Mouse (Mus musculus) heart, embryonic 14.5 days (tissue): ENCODE data around the gene Tagln3. TPM values are rescaled to one million over a fixed set of nuclear protein-coding genes. Genes with fewer than 3 reads are reported as not detected.
A peak's percentile ranks its signal among the peaks of the same experiment; 100 is the strongest.

Source experiments
- ATAC-seq: fragments of 200-750 bp; cut with Nextera tagmentation; 2 replicates; pipeline ENCODE4 v1.8.0; 2017; ENCODE audit warnings: low read depth, moderate TSS enrichment; ENCODE audit not compliant: insufficient number of reproducible peaks, insufficient read depth, low FRiP score
- H3K27ac ChIP-seq, 2 experiments: fragments of 200-500 bp in 1 of 2; fragments of 300-500 bp in 1 of 2; sonication (generic) in 1 of 2; replicated peaks in 1 of 2; 2 replicates each; pipeline ENCODE4 v1.5.1; 2012 to 2014; ENCODE audit warnings: low read depth in 2 of 2, low read length in 2 of 2, control low read depth in 1 of 2, mild to moderate bottlenecking in 1 of 2, mixed read lengths in 1 of 2; ENCODE audit not compliant: control insufficient read depth in 1 of 2, insufficient read depth in 1 of 2
- H3K27me3 ChIP-seq: fragments of 300-500 bp; sonication (generic); 2 replicates; pipeline ENCODE4 v1.6.1; 2014; ENCODE audit warnings: mild to moderate bottlenecking, low read length, control low read depth; ENCODE audit not compliant: control insufficient read depth, insufficient read depth
- H3K36me3 ChIP-seq: fragments of 300-500 bp; sonication (generic); 2 replicates; pipeline ENCODE4 v1.6.1; 2014; ENCODE audit warnings: mild to moderate bottlenecking, control low read depth, low read length, mixed read lengths; ENCODE audit not compliant: control insufficient read depth, insufficient read depth
- H3K4me1 ChIP-seq, 2 experiments: fragments of 200-500 bp in 1 of 2; fragments of 300-500 bp in 1 of 2; sonication (generic) in 1 of 2; 2 replicates each; pipeline ENCODE4 v1.6.1; 2012 to 2014; ENCODE audit warnings: low read length in 2 of 2, control low read depth in 1 of 2, mixed read lengths in 1 of 2; ENCODE audit not compliant: control insufficient read depth in 2 of 2, insufficient read depth in 2 of 2
- H3K4me2 ChIP-seq: fragments of 300-500 bp; sonication (generic); 2 replicates; pipeline ENCODE4 v1.6.1; 2014; ENCODE audit warnings: mild to moderate bottlenecking, low read length
- H3K4me3 ChIP-seq, 2 experiments: fragments of 200-500 bp in 1 of 2; fragments of 300-500 bp in 1 of 2; sonication (generic) in 1 of 2; 2 replicates each; pipeline ENCODE4 v1.5.1; 2012 to 2014; ENCODE audit warnings: low read length in 2 of 2, mild to moderate bottlenecking in 2 of 2, control low read depth in 1 of 2, low read depth in 1 of 2, moderate library complexity in 1 of 2; ENCODE audit not compliant: control insufficient read depth in 1 of 2, insufficient read depth in 1 of 2
- H3K9ac ChIP-seq: fragments of 300-500 bp; sonication (generic); 2 replicates; pipeline ENCODE4 v1.6.1; 2014; ENCODE audit warnings: mild to moderate bottlenecking, low read length
- H3K9me3 ChIP-seq: fragments of 300-500 bp; sonication (generic); 2 replicates; pipeline ENCODE4 v1.6.1; 2016; ENCODE audit warnings: low read length, control low read depth; ENCODE audit not compliant: control insufficient read depth
- WGBS: fragments of 180-500 bp; shearing (Covaris S2); extraction: QIAGEN DNeasy Blood & Tissue Kit; methylation state at CpG from one replicate; pipeline ENCODE4 v1.1.7; 2014; 5-methylcytosine and 5-hydroxymethylcytosine counted together
- polyA plus RNA-seq: library from polyadenylated mRNA; unstranded; fragments of >200 nt; fragmentation: Nextera tagmentation; extraction: Ambion mirVana; gene quantifications from 2 replicates; pipeline ENCODE4 v1.2.1, GENCODE M21; 2014

Tagln3 gene
- 2.6 and 4.1 TPM in 2 replicates for polyA plus RNA-seq

DNA sequence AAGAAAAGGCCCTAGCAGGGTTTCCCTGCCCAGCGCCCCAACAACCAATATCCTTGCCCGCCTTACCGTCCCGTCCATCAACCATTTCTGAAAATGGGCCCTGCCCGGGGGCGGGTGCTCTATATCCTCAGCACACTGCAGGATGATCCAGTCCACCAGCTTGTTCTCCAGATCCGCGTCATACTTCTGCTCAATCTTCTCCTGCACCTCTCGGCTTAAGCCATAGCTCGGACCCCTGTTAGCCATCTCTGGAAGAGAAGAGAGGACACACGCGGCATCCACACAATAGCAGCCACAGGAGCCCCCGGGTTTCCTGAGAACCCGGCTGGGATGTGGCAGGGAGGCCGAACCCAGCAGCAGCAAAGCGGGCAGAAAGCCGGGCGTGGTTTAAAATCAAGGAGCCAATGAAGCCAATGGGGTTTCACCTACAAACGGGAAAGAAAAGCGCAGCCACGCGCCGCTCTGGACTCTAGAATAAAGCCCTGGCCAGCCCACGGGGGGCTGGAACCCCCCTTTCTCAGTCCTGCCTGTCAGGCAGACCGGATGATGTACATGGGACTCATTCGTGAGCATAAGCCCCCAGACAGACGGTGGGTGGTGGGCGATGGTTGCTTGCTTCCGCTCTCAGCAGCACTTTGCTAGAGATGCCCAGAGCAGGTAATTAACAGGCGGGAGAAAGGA lies at the start of gene Tagln3:
Gene Tagln3 (minus strand): TSS at position 548 of the 681 bp plus-strand sequence.
- Histone ChIP-seq H3K27me3 (no peaks in the 10 kb centered on the region), H3K4me2 (peak within 1 kb of the TSS; percentile 95), H3K36me3 (peaks cover 10% of the 10 kb centered on the region), H3K4me3 (peak within 1 kb of the TSS; percentile 54 to 69), H3K4me1 (peaks cover 4 to 9% of the 10 kb centered on the region in 2 experiments; a peak in 2 of 4 replicates), H3K9me3 (no peaks in the 10 kb centered on the region), H3K27ac (no peak within 1 kb of the TSS), H3K9ac (peak within 1 kb of the TSS; percentile 71)
- 2% methylated on average over 30 of the region's 30 CpGs for WGBS
- ATAC-seq, result no peak

DNA sequence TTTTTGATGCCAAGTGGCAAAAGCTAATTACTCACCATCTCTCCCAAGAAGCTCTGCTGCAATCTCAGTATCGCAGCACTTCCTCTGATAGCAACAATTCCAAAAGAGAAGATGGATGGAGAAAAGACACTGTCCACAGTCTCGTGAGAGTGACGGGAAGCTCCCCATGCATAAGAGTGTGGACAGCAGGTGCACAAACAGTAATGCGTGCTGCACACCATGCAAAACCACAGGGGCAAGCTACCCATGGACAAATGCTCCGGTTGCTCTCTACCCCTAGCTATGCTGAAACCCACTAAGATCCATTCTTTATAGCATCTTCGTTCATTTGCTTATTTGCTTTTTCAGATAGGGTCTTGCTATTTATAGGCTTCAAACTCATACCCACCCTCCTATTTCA lies 46.5 kb upstream of the Tagln3 start:
- no peaks in the 10 kb centered on the region for H3K4me1 ChIP-seq
- no peak overlapping the region for H3K27ac ChIP-seq
- H3K27me3 ChIP-seq, result no peaks in the 10 kb centered on the region
- H3K36me3 ChIP-seq, result peaks cover 93% of the 10 kb centered on the region
- H3K4me2 ChIP-seq, result no peak overlapping the region
- H3K9ac ChIP-seq, result no peak overlapping the region
- H3K4me3 ChIP-seq, result no peak overlapping the region
- 88% methylated on average over 6 of the region's 6 CpGs for WGBS
- no peaks in the 10 kb centered on the region for H3K9me3 ChIP-seq
- no peak for ATAC-seq

GRCm38 (mm10) chr16:45767853-45768640 lies 43.6 kb upstream of the Tagln3 start:
- WGBS, result 60% methylated on average over 10 of the region's 10 CpGs

DNA sequence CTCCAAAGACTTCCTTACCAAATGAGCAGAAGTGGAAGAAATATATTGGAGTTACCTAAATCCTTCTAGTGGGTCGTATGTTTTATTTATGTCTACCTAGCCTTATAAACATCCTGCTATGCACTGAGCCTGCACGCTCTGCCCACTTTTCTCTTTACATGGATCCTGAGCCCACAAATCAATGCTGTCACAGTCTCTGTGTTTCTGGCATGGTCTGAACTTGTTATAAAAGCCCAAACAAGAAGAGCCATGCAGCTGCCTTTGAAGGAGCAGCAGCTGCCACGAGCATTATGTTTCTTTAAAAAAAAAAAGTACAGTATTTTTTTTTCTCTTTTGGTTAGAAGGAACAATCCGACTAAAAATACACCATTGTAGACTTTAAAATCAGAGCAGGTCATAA lies 43.0 kb upstream of the Tagln3 start:
- no peaks in the 10 kb centered on the region for H3K27me3 ChIP-seq
- ATAC-seq, result no peak
- H3K4me2 ChIP-seq, result no peak overlapping the region
- 66% methylated on average over 4 of the region's 4 CpGs for WGBS
- H3K36me3 ChIP-seq, result peaks cover 90% of the 10 kb centered on the region
- no peak overlapping the region for H3K4me3 ChIP-seq
- H3K27ac ChIP-seq, result no peak overlapping the region; a peak in 1 of 4 replicates
- no peak overlapping the region for H3K9ac ChIP-seq
- peaks cover 0 to 7% of the 10 kb centered on the region in 2 experiments; a peak in 2 of 4 replicates for H3K4me1 ChIP-seq
- no peaks in the 10 kb centered on the region for H3K9me3 ChIP-seq

More at GRCm38 (mm10) chr16:45767853-45768640, 43.6 kb upstream of the Tagln3 start:
- Histone ChIP-seq H3K27ac (peak overlapping the region in 1 of 2 experiments; percentile 11; a peak in 2 of 4 replicates), H3K36me3 (peaks cover 90% of the 10 kb centered on the region), H3K27me3 (no peaks in the 10 kb centered on the region), H3K9me3 (no peaks in the 10 kb centered on the region), H3K4me2 (no peak overlapping the region), H3K4me1 (peaks cover 0 to 4% of the 10 kb centered on the region in 2 experiments; a peak in 2 of 4 replicates), H3K9ac (no peak overlapping the region), H3K4me3 (no peak overlapping the region)
- no peak for ATAC-seq

GRCm38 (mm10) chr16:45765801-45766494 lies 41.5 kb upstream of the Tagln3 start:
- no peak for ATAC-seq
- H3K27ac ChIP-seq, result no peak overlapping the region
- H3K4me1 ChIP-seq, result peaks cover 0 to 7% of the 10 kb centered on the region in 2 experiments; a peak in 2 of 4 replicates
- H3K9ac ChIP-seq, result no peak overlapping the region
- peaks cover 90% of the 10 kb centered on the region for H3K36me3 ChIP-seq
- H3K4me3 ChIP-seq, result no peak overlapping the region
- 78% methylated on average over 7 of the region's 7 CpGs for WGBS
- H3K27me3 ChIP-seq, result no peaks in the 10 kb centered on the region
- H3K4me2 ChIP-seq, result no peak overlapping the region
- no peaks in the 10 kb centered on the region for H3K9me3 ChIP-seq

- no peak for ATAC-seq
- Histone ChIP-seq H3K4me1 (peaks cover 0 to 7% of the 10 kb centered on the region in 2 experiments; a peak in 2 of 4 replicates), H3K36me3 (peaks cover 90% of the 10 kb centered on the region), H3K4me3 (no peak overlapping the region), H3K9ac (no peak overlapping the region), H3K27me3 (no peaks in the 10 kb centered on the region), H3K9me3 (no peaks in the 10 kb centered on the region), H3K4me2 (no peak overlapping the region), H3K27ac (peak overlapping the region in 1 of 2 experiments; percentile 44; a peak in 2 of 4 replicates)
- WGBS, result 63% methylated on average over 3 of the region's 3 CpGs
These were observed 40.7 kb upstream of the Tagln3 start for GRCm38 (mm10) chr16:45765102-45765501.

DNA sequence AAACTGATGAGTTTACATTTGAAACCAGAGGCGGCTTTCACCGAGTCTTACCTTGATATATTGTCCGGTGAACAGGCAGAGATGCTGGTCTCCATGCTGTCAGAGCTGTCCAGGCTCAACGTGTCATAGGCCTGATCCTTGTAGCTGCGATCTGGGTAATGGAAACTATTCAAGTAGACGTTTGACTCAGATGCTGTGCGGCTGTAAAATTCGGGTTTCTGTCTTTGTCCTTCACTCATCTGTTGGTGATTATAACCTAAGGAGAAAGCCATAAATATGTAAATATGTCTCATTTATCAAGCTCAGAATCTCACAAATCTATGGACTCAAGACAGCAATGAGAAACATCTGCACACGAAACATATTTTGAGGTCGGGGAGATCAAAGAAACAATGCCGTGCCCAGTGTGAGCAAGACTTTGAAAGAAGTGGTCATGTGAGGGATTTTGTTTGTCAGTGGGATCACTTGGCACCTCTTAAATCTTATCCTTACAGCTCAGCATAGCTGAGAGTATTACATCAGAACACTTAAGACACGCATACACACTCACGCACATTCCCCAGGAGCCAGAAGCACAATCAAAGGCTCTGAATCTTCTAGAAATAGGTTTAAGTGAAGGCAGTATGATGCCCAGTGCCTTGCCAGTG lies 38.6 kb upstream of the Tagln3 start:
- WGBS, result 51% methylated on average over 13 of the region's 13 CpGs
- H3K9me3 ChIP-seq, result no peaks in the 10 kb centered on the region
- peaks cover 91% of the 10 kb centered on the region for H3K36me3 ChIP-seq
- no peak overlapping the region for H3K4me3 ChIP-seq
- H3K27ac ChIP-seq, result peak overlapping the region in 1 of 2 experiments; percentile 32; a peak in 1 of 4 replicates
- H3K4me1 ChIP-seq, result peaks cover 0 to 11% of the 10 kb centered on the region in 2 experiments; a peak in 2 of 4 replicates
- H3K27me3 ChIP-seq, result no peaks in the 10 kb centered on the region
- no peak overlapping the region for H3K9ac ChIP-seq
- H3K4me2 ChIP-seq, result no peak overlapping the region
- ATAC-seq, result no peak
